Mouse (Mus musculus) heart, postnatal 0 days (tissue): ENCODE measurements around the gene Btbd35f24. TPM values are rescaled to one million over a fixed set of nuclear protein-coding genes. Genes with fewer than 3 reads are reported as not detected.
"Not testable (repeated sequence)": the region's sequence is repeated elsewhere in the genome, so short reads cannot be mapped to it uniquely, and the experiment has no call there.

Experiments
- ATAC-seq: fragments of 200-750 bp; cut with Nextera tagmentation; 2 replicates; pipeline ENCODE4 v1.8.0; 2017; ENCODE audit warnings: low read depth, moderate number of reproducible peaks, moderate library complexity; ENCODE audit not compliant: insufficient read depth
- DNase-seq: peaks from one replicate; pipeline ENCODE4 v3.0.0-alpha.2; 2016; ENCODE audit warnings: low spot score
- H3K27ac ChIP-seq: fragments of 300-500 bp; sonication (generic); 2 replicates; pipeline ENCODE4 v1.5.1; 2014; ENCODE audit warnings: low read depth, mild to moderate bottlenecking
- H3K27me3 ChIP-seq: fragments of 300-500 bp; sonication (generic); 2 replicates; pipeline ENCODE4 v1.6.1; 2014; ENCODE audit warnings: low read length, mixed read lengths; ENCODE audit not compliant: control insufficient read depth, insufficient read depth
- H3K36me3 ChIP-seq: fragments of 300-500 bp; sonication (generic); replicated peaks from 2 replicates; pipeline ENCODE4 v1.6.1; 2014; ENCODE audit warnings: low read length, mixed read lengths; ENCODE audit not compliant: control insufficient read depth, insufficient read depth
- H3K4me1 ChIP-seq: fragments of 300-500 bp; sonication (generic); 2 replicates; pipeline ENCODE4 v1.6.1; 2014; ENCODE audit warnings: antibody characterized with exemption; ENCODE audit not compliant: control insufficient read depth, insufficient read depth
- H3K4me2 ChIP-seq: fragments of 300-500 bp; sonication (generic); 2 replicates; pipeline ENCODE4 v1.6.1; 2014; ENCODE audit warnings: low read depth, mild to moderate bottlenecking, low read length, moderate library complexity
- H3K4me3 ChIP-seq: fragments of 300-500 bp; sonication (generic); 2 replicates; pipeline ENCODE4 v1.5.1; 2014; ENCODE audit warnings: low read depth, low read length
- H3K9ac ChIP-seq: fragments of 300-500 bp; sonication (generic); replicated peaks from 2 replicates; pipeline ENCODE4 v1.6.1; 2014; ENCODE audit warnings: low read depth, low read length, mixed read lengths
- H3K9me3 ChIP-seq: fragments of 300-500 bp; sonication (generic); replicated peaks from 2 replicates; pipeline ENCODE4 v1.6.1; 2016; ENCODE audit warnings: low read length; ENCODE audit not compliant: control insufficient read depth
- WGBS: fragments of 180-500 bp; shearing (Covaris S2); extraction: QIAGEN DNeasy Blood & Tissue Kit; methylation state at CpG from one replicate; pipeline ENCODE4 v1.1.7; 2014; 5-methylcytosine and 5-hydroxymethylcytosine counted together
- polyA plus RNA-seq: library from polyadenylated mRNA; unstranded; fragments of >200 nt; fragmentation: Nextera tagmentation; extraction: Ambion mirVana; gene quantifications from 2 replicates; pipeline ENCODE4 v1.2.1, GENCODE M21; 2015
- total RNA-seq: library from RNA; depleted of rRNA; stranded (reverse); fragments of >200 nt; gene quantifications from 2 replicates; pipeline ENCODE4 v1.2.3, GENCODE M21; 2014; ENCODE audit warnings: low replicate concordance; rRNA removed

Gene Btbd35f24
- total RNA-seq = not detected in 2 replicates
- polyA plus RNA-seq = not detected in 2 replicates

DNA sequence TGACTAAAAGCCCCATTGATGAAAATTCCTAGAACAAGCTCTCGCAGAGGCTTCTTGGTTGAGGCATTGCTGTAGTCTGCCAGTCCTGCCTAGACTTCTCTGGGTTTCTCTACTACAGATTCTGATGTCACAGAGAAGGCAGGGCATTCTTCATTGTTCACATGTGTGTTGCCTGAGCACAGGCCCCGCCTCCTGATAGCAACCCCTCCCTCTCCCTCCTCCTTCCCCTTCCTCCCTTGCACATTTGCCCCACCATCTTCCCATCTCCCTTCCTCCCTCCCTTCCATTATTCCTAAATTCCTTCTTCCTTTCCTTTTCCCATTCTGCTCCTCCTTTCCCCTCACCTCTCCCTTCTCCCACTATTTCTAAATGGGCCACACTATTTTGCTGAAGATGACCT is at the start of gene Btbd35f24:
Btbd35f24 (minus strand) TSS at position 101 of the 400 bp plus-strand sequence.
- not testable (repeated sequence) for H3K4me3 ChIP-seq, H3K4me1 ChIP-seq, H3K36me3 ChIP-seq, H3K9me3 ChIP-seq, H3K4me2 ChIP-seq, DNase-seq, H3K27me3 ChIP-seq, ATAC-seq, H3K9ac ChIP-seq, H3K27ac ChIP-seq
- 40% methylated on average over 1 of the region's 2 CpGs for WGBS

Other genes starting within 250 kb of the Btbd35f24 start
- not detected in 2 replicates for gene Btbd35f23, start 119.0 kb downstream of the Btbd35f24 start, total RNA-seq
- not detected in 2 replicates for gene Btbd35f23, start 119.0 kb downstream of the Btbd35f24 start, polyA plus RNA-seq
- not detected in 2 replicates for gene Btbd35f11, start 247.9 kb upstream of the Btbd35f24 start, total RNA-seq
- not detected in 2 replicates for gene Btbd35f11, start 247.9 kb upstream of the Btbd35f24 start, polyA plus RNA-seq